Mouse (Mus musculus) midbrain, embryonic 11.5 days (tissue): ENCODE data around the gene Aff3. TPM values are rescaled to one million over a fixed set of nuclear protein-coding genes. Genes with fewer than 3 reads are reported as not detected.

Experiments
- ATAC-seq: fragments of 200-750 bp; cut with Nextera tagmentation; 2 replicates; pipeline ENCODE4 v1.8.0; 2017; ENCODE audit warnings: moderate TSS enrichment, moderate library complexity; ENCODE audit not compliant: low FRiP score
- DNase-seq: peaks from one replicate; pipeline ENCODE4 v3.0.0; 2015; ENCODE audit warnings: low spot score; ENCODE audit errors: missing footprints
- H3K27ac ChIP-seq: fragments of 300-500 bp; sonication (generic); 2 replicates; pipeline ENCODE4 v1.5.1; 2014; ENCODE audit warnings: low read depth, low read length
- H3K27me3 ChIP-seq: fragments of 300-500 bp; sonication (generic); 2 replicates; pipeline ENCODE4 v1.6.1; 2014; ENCODE audit warnings: mild to moderate bottlenecking, low read length, moderate library complexity, mixed read lengths; ENCODE audit not compliant: control insufficient read depth, insufficient read depth
- H3K36me3 ChIP-seq: fragments of 300-500 bp; sonication (generic); 2 replicates; pipeline ENCODE4 v1.6.1; 2014; ENCODE audit warnings: mild to moderate bottlenecking, low read length, moderate library complexity, mixed read lengths; ENCODE audit not compliant: control insufficient read depth, insufficient read depth
- H3K4me1 ChIP-seq: fragments of 300-500 bp; sonication (generic); 2 replicates; pipeline ENCODE4 v1.6.1; 2014; ENCODE audit warnings: low read length; ENCODE audit not compliant: control insufficient read depth, insufficient read depth
- H3K4me2 ChIP-seq: fragments of 300-500 bp; sonication (generic); 2 replicates; pipeline ENCODE4 v1.6.1; 2014; ENCODE audit warnings: mild to moderate bottlenecking, moderate library complexity
- H3K4me3 ChIP-seq: fragments of 300-500 bp; sonication (generic); 2 replicates; pipeline ENCODE4 v1.5.1; 2014; ENCODE audit warnings: low read depth, low read length
- H3K9ac ChIP-seq: fragments of 300-500 bp; sonication (generic); 2 replicates; pipeline ENCODE4 v1.6.1; 2014; ENCODE audit warnings: low read length
- H3K9me3 ChIP-seq: fragments of 300-500 bp; sonication (generic); 2 replicates; pipeline ENCODE4 v1.6.1; 2016; ENCODE audit warnings: low read length; ENCODE audit not compliant: control insufficient read depth
- WGBS: fragments of 180-500 bp; shearing (Covaris S2); extraction: QIAGEN DNeasy Blood & Tissue Kit; methylation state at CpG from one replicate; pipeline ENCODE4 v1.1.7; 2014; 5-methylcytosine and 5-hydroxymethylcytosine counted together
- polyA plus RNA-seq: library from polyadenylated mRNA; unstranded; fragments of >200 nt; fragmentation: Nextera tagmentation; extraction: Ambion mirVana; gene quantifications from 2 replicates; pipeline ENCODE4 v1.2.1, GENCODE M21; 2014

The Aff3 gene
- polyA plus RNA-seq, 1 experiment from 2014 or later, result 16.3 TPM

DNA sequence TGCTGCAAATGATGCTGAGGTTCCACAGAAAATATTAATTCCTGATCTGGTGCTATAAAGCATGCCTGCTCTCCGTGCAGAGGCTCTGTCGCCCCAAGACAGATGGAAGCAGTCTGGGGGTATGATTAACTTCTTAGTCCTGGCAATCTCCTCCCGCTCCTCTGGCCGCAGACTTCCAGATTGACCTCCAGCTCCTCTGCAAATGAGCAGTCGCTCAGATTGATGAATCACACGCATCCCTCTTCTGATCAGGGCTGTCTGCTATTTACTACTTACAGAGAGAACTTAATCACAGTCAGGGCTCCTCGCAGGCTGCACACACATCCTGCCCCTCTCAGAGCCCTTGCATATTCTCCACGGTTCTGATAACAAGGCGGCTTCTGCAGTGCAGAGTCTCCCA lies 416.7 kb downstream of the Aff3 start:
- Histone ChIP-seq H3K27me3 (no peaks in the 10 kb centered on the region), H3K4me2 (no peak overlapping the region), H3K4me1 (no peaks in the 10 kb centered on the region), H3K9me3 (no peaks in the 10 kb centered on the region), H3K36me3 (no peaks in the 10 kb centered on the region), H3K27ac (no peak overlapping the region), H3K4me3 (no peak overlapping the region), H3K9ac (no peak overlapping the region)
- DNase-seq (peak; percentile 66), ATAC-seq (no peak)
- WGBS, result 69% methylated on average over 9 of the region's 9 CpGs

DNA sequence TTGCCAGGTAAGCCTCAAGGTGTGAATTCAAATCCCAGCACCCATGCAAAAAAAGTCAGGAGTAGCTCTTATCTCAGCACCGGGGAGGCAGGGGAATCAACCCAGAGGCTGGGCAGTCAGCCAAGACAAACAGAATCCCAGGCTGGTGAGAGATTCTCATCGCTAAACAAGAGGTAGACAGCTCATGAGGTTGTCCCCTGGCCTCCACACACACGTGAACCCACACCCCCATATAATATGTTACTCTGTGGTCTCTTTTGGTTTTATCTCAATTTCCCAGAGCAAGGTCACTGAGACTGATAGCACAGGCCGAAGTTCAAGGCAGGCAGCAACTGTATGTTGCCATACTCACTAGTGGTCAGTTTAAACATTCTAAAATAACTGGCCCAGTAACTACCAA lies 422.2 kb downstream of the Aff3 start:
- ATAC-seq (no peak), DNase-seq (peak; percentile 47)
- Histone ChIP-seq H3K36me3 (no peaks in the 10 kb centered on the region), H3K27me3 (no peaks in the 10 kb centered on the region), H3K4me3 (no peak overlapping the region), H3K9ac (no peak overlapping the region), H3K27ac (no peak overlapping the region), H3K4me2 (no peak overlapping the region), H3K9me3 (no peaks in the 10 kb centered on the region), H3K4me1 (no peaks in the 10 kb centered on the region)
- 84% methylated on average over 4 of the region's 4 CpGs for WGBS

DNA sequence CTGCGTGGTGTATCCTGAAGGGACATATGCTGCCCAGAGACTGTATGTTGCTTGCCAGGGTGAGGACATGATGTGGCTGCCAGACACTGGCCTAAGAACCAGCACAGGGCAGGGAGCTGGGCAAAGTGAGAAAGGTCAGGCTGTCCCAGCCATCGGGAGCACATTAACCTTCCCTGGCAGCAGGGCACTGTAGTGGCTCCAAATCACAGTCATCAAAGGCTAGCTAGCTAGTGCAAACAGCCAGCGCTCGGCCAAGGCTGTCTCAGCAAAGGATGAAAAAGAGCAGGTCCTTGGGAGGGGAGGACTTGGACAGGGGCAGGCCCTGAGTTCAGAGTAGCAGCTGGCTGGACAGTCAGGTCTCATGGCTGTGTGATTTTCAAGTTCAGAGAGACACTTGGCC lies 423.0 kb downstream of the Aff3 start:
- no peak overlapping the region for H3K27ac ChIP-seq
- ATAC-seq (no peak), DNase-seq (peak; percentile 62)
- no peak overlapping the region for H3K4me2 ChIP-seq
- no peaks in the 10 kb centered on the region for H3K36me3 ChIP-seq
- H3K27me3 ChIP-seq, result no peaks in the 10 kb centered on the region
- no peak overlapping the region for H3K4me3 ChIP-seq
- H3K4me1 ChIP-seq, result no peaks in the 10 kb centered on the region
- H3K9me3 ChIP-seq, result no peaks in the 10 kb centered on the region
- H3K9ac ChIP-seq, result no peak overlapping the region
- 85% methylated on average over 4 of the region's 4 CpGs for WGBS

DNA sequence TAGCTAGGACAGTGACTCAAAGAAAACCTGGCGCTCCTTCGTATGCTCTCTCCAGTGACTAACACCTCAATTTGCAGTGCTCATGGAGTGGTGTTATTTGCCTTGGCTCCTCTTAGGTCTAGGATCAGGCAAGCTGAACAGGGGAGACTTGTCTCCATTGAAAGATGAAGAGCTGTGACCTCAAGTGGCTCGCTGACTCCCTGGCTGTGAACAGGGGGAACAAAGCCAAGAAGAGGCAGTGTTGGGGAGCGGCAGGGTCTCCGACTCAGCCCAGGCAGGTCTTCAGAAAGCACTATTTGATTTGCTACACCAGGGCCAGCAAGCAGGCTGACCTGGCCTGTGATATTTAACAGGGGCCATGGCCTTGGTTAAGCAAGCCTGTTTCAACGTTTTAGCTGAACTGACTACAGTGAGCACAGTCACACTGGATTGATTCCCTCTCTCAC lies 423.5 kb downstream of the Aff3 start:
- peak; percentile 39 for DNase-seq
- Histone ChIP-seq H3K27ac (no peak overlapping the region), H3K4me1 (no peaks in the 10 kb centered on the region), H3K27me3 (no peaks in the 10 kb centered on the region), H3K36me3 (no peaks in the 10 kb centered on the region), H3K4me2 (no peak overlapping the region), H3K4me3 (no peak overlapping the region), H3K9me3 (no peaks in the 10 kb centered on the region), H3K9ac (no peak overlapping the region)
- no peak for ATAC-seq
- WGBS, result 89% methylated on average over 6 of the region's 6 CpGs

DNA sequence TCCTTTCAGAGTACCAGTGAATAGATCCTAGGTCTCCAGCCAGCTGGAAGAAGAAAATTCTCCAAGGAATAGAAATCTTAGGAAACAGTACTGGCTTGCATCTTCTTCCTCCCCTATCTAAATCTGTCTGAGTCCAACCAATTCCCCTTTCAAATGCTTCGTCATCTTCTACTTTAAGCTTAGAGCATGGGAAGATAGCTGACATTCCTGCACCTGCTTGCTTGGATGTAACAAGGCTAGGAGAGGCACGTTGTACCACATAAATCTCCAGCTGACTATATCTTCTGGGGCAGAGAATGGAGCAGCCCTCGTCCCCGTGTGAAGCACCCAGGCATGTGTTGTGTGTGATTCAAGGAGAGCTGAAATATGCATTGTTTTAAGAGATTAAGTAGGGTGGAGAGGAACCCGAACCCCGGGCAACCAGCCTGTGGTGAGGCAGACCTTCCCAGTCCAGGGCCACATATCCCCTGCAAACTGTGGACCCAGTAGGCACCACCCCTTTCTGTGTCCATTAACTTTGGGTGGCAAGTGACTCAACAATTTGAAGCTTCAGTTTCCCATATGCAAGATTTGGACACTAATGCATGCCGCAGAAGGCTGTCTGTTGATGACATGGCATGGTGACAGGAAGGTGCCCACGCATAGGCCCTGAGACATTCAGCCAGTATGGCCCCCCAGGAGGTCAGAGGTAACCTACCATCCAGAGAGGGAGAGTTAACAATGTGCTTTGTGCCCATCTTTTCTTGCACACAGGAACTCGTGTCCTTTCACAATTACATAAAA lies 424.1 kb downstream of the Aff3 start:
- Histone ChIP-seq H3K27me3 (no peaks in the 10 kb centered on the region), H3K4me2 (no peak overlapping the region), H3K9me3 (no peaks in the 10 kb centered on the region), H3K4me1 (no peaks in the 10 kb centered on the region), H3K36me3 (no peaks in the 10 kb centered on the region), H3K27ac (no peak overlapping the region), H3K9ac (no peak overlapping the region), H3K4me3 (no peak overlapping the region)
- 88% methylated on average over 9 of the region's 9 CpGs for WGBS
- no peak for ATAC-seq
- DNase-seq, result peak; percentile 26

DNA sequence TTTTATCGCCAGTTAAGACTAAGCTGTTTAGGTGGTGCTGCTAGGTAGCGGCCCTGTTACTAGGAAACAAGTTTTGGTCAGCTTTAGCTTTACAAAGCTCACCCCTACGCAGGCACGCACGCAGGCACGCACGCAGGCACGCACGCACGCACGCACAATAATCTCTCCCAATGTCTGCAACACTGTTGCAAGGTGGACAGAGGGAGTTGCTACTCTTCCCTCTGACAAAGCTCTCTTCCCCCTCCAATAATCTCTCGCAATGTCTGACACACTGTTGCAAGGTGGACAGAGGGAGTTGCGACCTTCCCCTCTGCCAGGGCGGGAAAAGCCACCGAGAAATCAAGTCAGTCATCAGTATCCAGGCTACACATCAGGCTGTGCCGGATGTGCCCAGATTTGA lies 425.2 kb downstream of the Aff3 start:
- no peak overlapping the region for H3K9ac ChIP-seq
- no peaks in the 10 kb centered on the region for H3K4me1 ChIP-seq
- peak; percentile 2 for DNase-seq
- H3K9me3 ChIP-seq, result no peaks in the 10 kb centered on the region
- ATAC-seq, result no peak
- H3K27me3 ChIP-seq, result no peaks in the 10 kb centered on the region
- no peak overlapping the region for H3K4me3 ChIP-seq
- no peak overlapping the region for H3K27ac ChIP-seq
- no peak overlapping the region for H3K4me2 ChIP-seq
- WGBS, result 91% methylated on average over 16 of the region's 16 CpGs
- H3K36me3 ChIP-seq, result no peaks in the 10 kb centered on the region

DNA sequence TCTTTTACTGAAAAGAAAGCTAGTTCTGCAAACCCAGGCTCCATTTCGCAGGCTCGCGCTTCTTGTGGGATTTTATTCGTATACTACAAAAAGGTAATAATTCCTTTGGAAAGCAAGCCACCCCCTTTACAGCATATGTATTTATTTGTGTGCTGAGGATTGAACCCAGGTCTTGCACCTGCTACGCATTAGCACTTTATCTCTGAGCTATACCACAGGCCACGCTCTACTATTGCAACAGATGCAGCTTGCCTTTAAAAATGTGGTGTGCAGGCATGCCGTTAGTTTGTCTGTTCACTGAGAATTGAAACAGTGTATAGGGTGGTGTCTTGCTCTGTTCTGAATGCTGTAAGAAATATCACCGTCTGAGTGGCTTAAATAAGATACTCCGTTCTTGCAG lies 426.9 kb downstream of the Aff3 start:
- ATAC-seq, result no peak
- WGBS, result 95% methylated on average over 9 of the region's 9 CpGs

DNA sequence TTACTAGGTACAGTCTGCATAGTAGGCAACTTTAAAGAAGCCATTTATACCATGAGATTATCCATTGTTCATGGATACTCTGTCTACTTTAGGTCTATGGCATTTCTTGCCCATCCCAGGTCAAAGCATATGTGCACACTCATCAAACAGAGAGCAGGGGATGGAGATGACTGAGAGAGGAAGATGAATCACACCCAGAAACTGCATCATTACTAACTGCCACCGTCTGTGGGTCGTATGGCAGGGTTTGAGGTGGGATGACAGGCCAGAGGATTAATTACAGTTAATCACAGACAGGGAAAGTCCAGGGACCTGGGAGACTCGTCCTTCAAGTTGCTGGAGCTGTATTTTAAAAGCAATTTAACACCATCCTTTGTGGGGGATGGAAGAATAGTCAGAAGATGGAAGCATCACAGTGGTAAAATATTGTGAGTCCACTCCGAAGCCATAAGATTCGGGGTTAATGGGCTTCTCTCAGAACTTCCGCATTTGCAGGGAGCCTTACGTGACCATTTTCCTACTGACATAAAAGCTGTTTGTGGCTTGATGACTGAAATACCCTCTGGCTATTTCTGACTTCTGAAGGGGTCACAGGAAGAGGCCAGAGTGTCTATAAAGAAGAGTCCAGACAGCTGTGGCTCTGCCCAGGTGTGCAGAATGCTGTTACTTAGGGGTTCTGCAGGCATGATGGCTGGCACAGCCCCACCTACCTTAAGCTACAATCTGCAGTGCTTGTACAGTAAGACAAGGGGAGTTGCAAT lies 427.5 kb downstream of the Aff3 start:
- Histone ChIP-seq H3K9me3 (no peaks in the 10 kb centered on the region), H3K36me3 (no peaks in the 10 kb centered on the region), H3K9ac (no peak overlapping the region; the same call in 1 of the 2 replicates), H3K4me1 (no peaks in the 10 kb centered on the region), H3K4me2 (no peak overlapping the region), H3K4me3 (no peak overlapping the region), H3K27me3 (no peaks in the 10 kb centered on the region), H3K27ac (no peak overlapping the region)
- DNase-seq (peak; percentile 66), ATAC-seq (no peak)
- 86% methylated on average over 7 of the region's 7 CpGs for WGBS

More for the DNA sequence above, 426.9 kb downstream of the Aff3 start:
- H3K4me1 ChIP-seq, result no peaks in the 10 kb centered on the region
- no peak overlapping the region for H3K4me2 ChIP-seq
- no peak for DNase-seq
- H3K36me3 ChIP-seq, result no peaks in the 10 kb centered on the region
- no peak overlapping the region for H3K27ac ChIP-seq
- H3K9ac ChIP-seq, result no peak overlapping the region
- H3K9me3 ChIP-seq, result no peaks in the 10 kb centered on the region
- H3K4me3 ChIP-seq, result no peak overlapping the region
- H3K27me3 ChIP-seq, result no peaks in the 10 kb centered on the region

DNA sequence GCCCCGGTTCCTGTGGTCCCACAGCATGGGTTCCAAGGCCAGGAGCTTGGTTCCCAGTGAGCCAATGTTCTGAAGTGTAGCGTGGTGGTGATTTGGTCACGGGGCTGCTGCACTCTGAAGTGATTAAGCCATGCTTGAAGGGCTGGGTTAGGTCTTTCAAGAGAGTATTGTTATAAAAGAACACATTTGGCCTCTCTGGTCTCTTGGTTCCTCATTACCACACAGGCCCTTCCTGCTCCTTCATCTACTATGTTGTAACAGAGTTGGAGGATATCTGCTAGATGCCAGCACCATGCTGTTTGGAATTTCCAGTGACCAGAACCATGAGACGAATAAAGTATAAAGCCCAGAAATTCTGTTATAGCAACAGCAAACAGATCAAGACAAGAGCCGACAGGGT lies 431.6 kb downstream of the Aff3 start:
- ATAC-seq (no peak), DNase-seq (no peak)
- 90% methylated on average over 5 of the region's 5 CpGs for WGBS

More for the DNA sequence above, 431.6 kb downstream of the Aff3 start:
- H3K27me3 ChIP-seq, result no peaks in the 10 kb centered on the region
- H3K36me3 ChIP-seq, result no peaks in the 10 kb centered on the region
- no peaks in the 10 kb centered on the region for H3K9me3 ChIP-seq
- no peaks in the 10 kb centered on the region for H3K4me1 ChIP-seq
- no peak overlapping the region for H3K4me2 ChIP-seq
- no peak overlapping the region for H3K4me3 ChIP-seq
- no peak overlapping the region for H3K9ac ChIP-seq
- H3K27ac ChIP-seq, result no peak overlapping the region
